1 mouse cellular context compared by ENCODE assay signal in the genomic region with DNA sequence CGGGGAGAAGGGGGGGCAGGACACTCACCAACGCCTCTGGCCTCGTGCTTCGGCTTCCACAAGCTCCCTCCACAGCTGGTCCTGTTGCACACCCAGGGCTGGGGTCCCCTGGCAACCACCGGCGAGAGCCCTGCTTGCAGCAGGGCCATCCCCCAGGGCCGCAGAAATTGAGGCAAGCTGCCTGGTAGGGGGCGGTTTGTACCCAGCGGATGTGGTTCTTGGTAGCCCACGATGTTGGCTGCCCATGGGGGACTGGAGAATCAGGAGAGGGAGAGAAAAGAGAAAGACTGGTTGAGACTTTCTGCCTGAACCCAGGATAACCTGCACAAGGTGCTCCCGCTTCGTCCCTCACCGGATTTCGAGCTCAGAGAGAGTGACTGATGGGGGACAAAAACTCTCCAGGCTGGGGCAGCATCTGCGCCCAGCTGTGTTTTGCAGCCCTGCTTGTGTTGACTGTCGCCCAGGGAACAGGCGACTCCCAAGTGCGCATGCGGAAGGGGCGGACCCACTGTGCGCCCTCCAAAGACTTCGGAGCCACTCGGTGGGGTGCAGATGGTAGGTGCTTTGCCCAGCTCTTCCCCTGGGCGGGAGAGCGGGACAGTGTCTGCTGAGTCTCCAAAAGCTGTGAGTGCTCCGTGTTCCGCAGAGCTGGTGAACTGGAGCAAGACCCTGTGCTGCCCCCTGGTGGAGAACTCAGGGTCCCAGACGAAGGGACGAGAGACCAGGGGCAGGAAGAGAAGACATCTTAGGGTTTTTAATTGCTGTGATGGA.
TF ChIP-seq lines count a peak whose summit lies in the region.

A gene (minus strand): TSS at position 628 of the 771 bp plus-strand sequence.

TF ChIP-seq in C2C12, 6 proteins besides CTCF, POLR2A, EP300 and RAD21:
- TF ChIP-seq MYOG (IDR thresholded peaks at IDR 0.05; ENCODE audit: control insufficient read depth, extremely low read depth, insufficient read length) (no peak), USF1 (IDR thresholded peaks at IDR 0.05; ENCODE audit: low read depth) (no peak), MYOD1 (IDR thresholded peaks at IDR 0.05; ENCODE audit: control insufficient read depth, insufficient read length, low read depth) (no peak), CEBPB (IDR thresholded peaks at IDR 0.05; ENCODE audit: low read depth) (no peak), FOSL1 (IDR thresholded peaks at IDR 0.05; ENCODE audit: insufficient read depth, low read length, poor library complexity, severe bottlenecking) (no peak), MAX (IDR thresholded peaks at IDR 0.05) (no peak)
